Mouse (Mus musculus) embryonic fibroblast, embryonic 13.5 days (primary cell): ENCODE results near the gene Olfr429.

Experiments
- CTCF ChIP-seq: IDR thresholded peaks from 2 replicates; pipeline ENCODE4 v1.5.1; 2011; ENCODE audit warnings: mild to moderate bottlenecking, control low read depth, low read length, moderate library complexity, borderline replicate concordance; ENCODE audit not compliant: insufficient read depth
- POLR2A ChIP-seq: IDR thresholded peaks from 2 replicates; pipeline ENCODE4 v1.6.1; 2011; ENCODE audit warnings: low read depth, mild to moderate bottlenecking, control low read depth, low read length, moderate library complexity

GRCm38 (mm10) chr1:174052981-174053380 is 31.1 kb upstream of the Olfr429 start:
- no peak for TF ChIP-seq CTCF
- TF ChIP-seq POLR2A: no peak
